Mouse (Mus musculus) liver, adult 2 months (tissue): ENCODE data around the gene AI661453.

Experiments
- CTCF ChIP-seq: fragments of 200-500 bp; IDR thresholded peaks from 2 replicates; pipeline ENCODE4 v1.5.1; 2011; ENCODE audit warnings: low read depth, low read length, control low read depth
- POLR2A ChIP-seq: fragments of 200-500 bp; IDR thresholded peaks from 2 replicates; pipeline ENCODE4 v1.6.1; 2011; ENCODE audit warnings: low read length, control low read depth; ENCODE audit not compliant: insufficient read depth; ENCODE audit errors: extremely low read depth

- no peak for TF ChIP-seq POLR2A
- peak; percentile 17 for TF ChIP-seq CTCF
Observed at GRCm38 (mm10) chr17:47490791-47491190, 54.4 kb downstream of the AI661453 start.
